8 mouse cellular contexts compared by ENCODE assay signal in genomic region chr1:163403498-163404126, GRCm38 (mm10). TPM values are rescaled to one million over a fixed set of nuclear protein-coding genes. Genes with fewer than 3 reads are reported as not detected.
DNase-seq lines count a peak whose midpoint lies in the region; ATAC-seq lines count a peak whose summit lies in the region.

Gene Gorab (minus strand): TSS chr1:163403669.

- H3K27me3 ChIP-seq in forebrain, embryonic 14.5 days (replicated peaks; ENCODE audit: control insufficient read depth, insufficient read depth, low read length), result no peaks in the 10 kb centered on the region
- H3K27me3 ChIP-seq in neural tube, embryonic 15.5 days (replicated peaks), result no peaks in the 10 kb centered on the region

- H3K4me2 ChIP-seq in forebrain, embryonic 14.5 days (ENCODE audit: low read length), result peak within 1 kb of the TSS; percentile 63
- H3K4me2 ChIP-seq in neural tube, embryonic 15.5 days, result peak within 1 kb of the TSS; percentile 71

- intact Hi-C loops in heart, postnatal 14 days (cut with DNase I), result loop anchor here (5.0 kb wide), 1 partner anchor 91 kb away; the partner anchor contains the start of gene Prrx1

- peak; percentile 96 for DNase-seq in ES-CJ7 (ENCODE audit: low read depth, low spot score)
- DNase-seq in cerebellum, adult 11 months, result peak; percentile 95
- peak; percentile 97 for DNase-seq in forebrain, embryonic 14.5 days (ENCODE audit: low spot score)
- peak; percentile 91 to 94 for DNase-seq in heart, postnatal 14 days
- peak; percentile 96 for DNase-seq in layer of hippocampus, adult 11-12 months (ENCODE audit: low spot score)
- peak; percentile 94 to 95 for DNase-seq in lung, adult 18-20 months
- peak; percentile 96 for DNase-seq in testis, postnatal 14 days (ENCODE audit: low spot score)

- H3K4me3 ChIP-seq in forebrain, embryonic 14.5 days (ENCODE audit: low read depth, low read length), result peak within 1 kb of the TSS; percentile 69
- H3K4me3 ChIP-seq in neural tube, embryonic 15.5 days (replicated peaks), result peak within 1 kb of the TSS; percentile 66

- H3K27ac ChIP-seq in forebrain, embryonic 14.5 days (ENCODE audit: low read depth, low read length), result peak within 1 kb of the TSS; percentile 80
- peak within 1 kb of the TSS; percentile 94 for H3K27ac ChIP-seq in neural tube, embryonic 15.5 days (replicated peaks)

- under 1% methylated on average over 28 of the region's 28 CpGs for WGBS in forebrain, embryonic 14.5 days
- WGBS in neural tube, embryonic 15.5 days, result under 1% methylated on average over 28 of the region's 28 CpGs

- peaks cover 11% of the 10 kb centered on the region for H3K4me1 ChIP-seq in forebrain, embryonic 14.5 days (ENCODE audit: control insufficient read depth, insufficient read depth, low read length)
- H3K4me1 ChIP-seq in neural tube, embryonic 15.5 days, result peaks cover 17% of the 10 kb centered on the region

- H3K36me3 ChIP-seq in forebrain, embryonic 14.5 days (ENCODE audit: control insufficient read depth, insufficient read depth, low read length), result no peaks in the 10 kb centered on the region
- no peaks in the 10 kb centered on the region for H3K36me3 ChIP-seq in neural tube, embryonic 15.5 days

- H3K9me3 ChIP-seq in forebrain, embryonic 14.5 days (replicated peaks; ENCODE audit: control insufficient read depth, low read length), result no peaks in the 10 kb centered on the region
- H3K9me3 ChIP-seq in neural tube, embryonic 15.5 days (replicated peaks), result no peaks in the 10 kb centered on the region

- ATAC-seq in forebrain, embryonic 14.5 days, result peak; percentile 100
- peak; percentile 100 for ATAC-seq in neural tube, embryonic 15.5 days (ENCODE audit: low FRiP score)

- peak within 1 kb of the TSS; percentile 85 for H3K9ac ChIP-seq in forebrain, embryonic 14.5 days (ENCODE audit: low read length)
- H3K9ac ChIP-seq in neural tube, embryonic 15.5 days (replicated peaks), result peak within 1 kb of the TSS; percentile 72

RNA-seq across cellular contexts. Expression of gene Gorab, which starts in this region (rescaled TPM):
- polyA plus RNA-seq in forebrain, embryonic 14.5 days (2014; fragmentation: Nextera tagmentation; extraction: Ambion mirVana), result 23.5 and 23.6 TPM in 2 replicates
- 1 to 10 TPM; 3.2 to 4.9 TPM for total RNA-seq in heart, postnatal 14 days (2021)
- polyA plus RNA-seq in neural tube, embryonic 15.5 days (2015; fragmentation: Nextera tagmentation; extraction: Ambion mirVana), result 19.3 and 19.5 TPM in 2 replicates

Comparison
In these comparisons a context has a peak if more than half of its experiments do, and no peak if none do; other contexts are left out.
1. Peak in every context shown above with its lines: DNase-seq, ATAC-seq, H3K4me3 ChIP-seq and H3K27ac ChIP-seq.